Mouse (Mus musculus) liver, embryonic 13.5 days (tissue): Measurements from ENCODE around the gene Dock6. TPM values are rescaled to one million over a fixed set of nuclear protein-coding genes. Genes with fewer than 3 reads are reported as not detected.
"Not testable (repeated sequence)": the region's sequence is repeated elsewhere in the genome, so short reads cannot be mapped to it uniquely, and the experiment has no call there.

Experiments used
- ATAC-seq: fragments of 200-750 bp; cut with Nextera tagmentation; 2 replicates; pipeline ENCODE4 v1.8.0; 2017; ENCODE audit warnings: low read depth, mild to moderate bottlenecking, moderate number of reproducible peaks, moderate library complexity
- DNase-seq: peaks from one replicate; pipeline ENCODE4 v3.0.0; 2022
- H3K27ac ChIP-seq: fragments of 300-500 bp; sonication (generic); 2 replicates; pipeline ENCODE4 v1.5.1; 2015; ENCODE audit warnings: moderate library complexity, mild to moderate bottlenecking, inconsistent platforms
- H3K27me3 ChIP-seq: fragments of 300-500 bp; sonication (generic); 2 replicates; pipeline ENCODE4 v1.6.1; 2015; ENCODE audit warnings: mild to moderate bottlenecking, inconsistent platforms
- H3K36me3 ChIP-seq: fragments of 300-500 bp; sonication (generic); 2 replicates; pipeline ENCODE4 v1.6.1; 2015; ENCODE audit warnings: mild to moderate bottlenecking, inconsistent platforms
- H3K4me1 ChIP-seq: fragments of 300-500 bp; sonication (generic); replicated peaks from 2 replicates; pipeline ENCODE4 v1.6.1; 2015; ENCODE audit warnings: inconsistent platforms
- H3K4me2 ChIP-seq: fragments of 300-500 bp; sonication (generic); 2 replicates; pipeline ENCODE4 v1.6.1; 2015; ENCODE audit warnings: inconsistent platforms, mild to moderate bottlenecking, moderate library complexity
- H3K4me3 ChIP-seq: fragments of 300-500 bp; sonication (generic); replicated peaks from 2 replicates; pipeline ENCODE4 v1.5.1; 2015; ENCODE audit warnings: mild to moderate bottlenecking, inconsistent platforms
- H3K9ac ChIP-seq: fragments of 300-500 bp; sonication (generic); 2 replicates; pipeline ENCODE4 v1.6.1; 2015; ENCODE audit warnings: mild to moderate bottlenecking, inconsistent platforms
- H3K9me3 ChIP-seq: fragments of 300-500 bp; sonication (generic); replicated peaks from 2 replicates; pipeline ENCODE4 v1.6.1; 2016; ENCODE audit warnings: inconsistent platforms
- WGBS: fragments of 180-500 bp; shearing (Covaris S2); methylation state at CpG from one replicate; pipeline ENCODE4 v1.1.7; 2015; ENCODE audit not compliant: insufficient replicate concordance; 5-methylcytosine and 5-hydroxymethylcytosine counted together
- polyA plus RNA-seq: library from polyadenylated mRNA; unstranded; fragments of >200 nt; fragmentation: Nextera tagmentation; extraction: Ambion mirVana; gene quantifications from 2 replicates; pipeline ENCODE4 v1.2.1, GENCODE M21; 2015

Dock6 gene
- polyA plus RNA-seq, 1 experiment from 2014 or later, result 4.1 TPM

DNA sequence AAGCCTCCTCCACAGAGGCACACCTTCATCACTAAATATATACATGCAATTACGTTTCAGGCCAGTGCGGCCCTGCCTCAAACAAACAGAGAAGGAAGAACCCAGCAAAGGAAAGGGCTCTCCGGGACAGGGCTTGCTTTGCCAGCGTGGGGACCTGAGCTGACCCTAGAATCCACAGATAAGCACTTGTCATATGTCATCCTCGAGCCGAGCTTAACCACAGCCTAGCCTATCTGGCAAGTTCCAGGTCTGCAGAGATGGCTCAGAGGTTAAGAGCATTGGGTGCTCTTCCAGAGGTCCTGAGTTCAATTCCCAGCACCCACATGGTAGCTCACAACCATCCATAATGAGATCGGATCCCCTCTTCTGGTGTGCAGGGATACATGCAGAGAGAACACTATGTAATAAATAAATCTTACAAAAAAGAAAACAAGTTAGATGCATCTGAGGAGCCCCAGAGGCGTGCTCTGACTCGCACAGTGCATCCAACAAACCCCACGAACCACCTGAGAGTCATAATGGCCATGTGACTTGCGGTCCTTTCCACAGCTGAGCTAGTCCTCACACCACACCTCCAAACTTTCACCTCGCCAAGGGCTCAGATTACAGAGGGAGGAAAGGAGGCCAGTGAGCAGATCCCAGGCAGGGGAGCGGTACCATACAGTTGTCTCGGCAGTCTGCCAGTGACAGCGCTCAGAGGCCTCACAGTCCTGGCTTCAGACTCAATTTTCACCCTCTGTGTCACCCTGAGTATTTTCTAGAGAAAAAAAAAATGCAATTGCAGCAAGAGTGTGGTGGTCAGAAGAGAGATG lies 70.6 kb downstream of the Dock6 start:
- Histone ChIP-seq H3K36me3 (peaks cover 49% of the 10 kb centered on the region), H3K27me3 (no peaks in the 10 kb centered on the region), H3K9me3 (no peaks in the 10 kb centered on the region), H3K4me2 (no peak overlapping the region), H3K9ac (no peak overlapping the region), H3K27ac (no peak overlapping the region), H3K4me3 (no peak overlapping the region), H3K4me1 (peaks cover 5% of the 10 kb centered on the region)
- ATAC-seq (no peak), DNase-seq (no peak)
- 55% methylated on average over 15 of the region's 15 CpGs for WGBS

DNA sequence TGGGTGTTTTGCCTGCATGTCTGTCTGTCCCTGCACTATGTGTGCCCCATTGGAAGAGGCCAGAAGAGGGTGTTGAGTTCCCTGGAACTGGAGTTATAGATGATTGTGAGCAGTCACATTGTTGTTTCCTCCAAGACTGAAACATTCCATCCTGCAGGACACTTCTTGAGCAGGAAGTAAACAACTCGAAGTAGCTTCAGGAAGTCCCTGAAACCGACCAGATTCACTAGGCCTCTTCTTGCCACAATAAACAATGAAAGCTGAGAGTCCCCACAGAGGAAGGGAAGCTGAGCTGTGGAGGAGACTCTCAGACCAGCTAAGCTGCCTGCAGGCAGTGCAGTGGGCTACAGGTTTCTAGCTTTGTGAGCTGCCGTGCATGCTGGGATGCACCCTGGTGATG lies 74.7 kb downstream of the Dock6 start:
- Histone ChIP-seq H3K4me3 (no peak overlapping the region), H3K4me1 (no peaks in the 10 kb centered on the region), H3K36me3 (peaks cover 66% of the 10 kb centered on the region), H3K27me3 (no peaks in the 10 kb centered on the region), H3K27ac (no peak overlapping the region), H3K9me3 (no peaks in the 10 kb centered on the region), H3K9ac (no peak overlapping the region), H3K4me2 (no peak overlapping the region)
- ATAC-seq, result no peak
- DNase-seq, result no peak
- WGBS, result 63% methylated on average over 3 of the region's 3 CpGs

DNA sequence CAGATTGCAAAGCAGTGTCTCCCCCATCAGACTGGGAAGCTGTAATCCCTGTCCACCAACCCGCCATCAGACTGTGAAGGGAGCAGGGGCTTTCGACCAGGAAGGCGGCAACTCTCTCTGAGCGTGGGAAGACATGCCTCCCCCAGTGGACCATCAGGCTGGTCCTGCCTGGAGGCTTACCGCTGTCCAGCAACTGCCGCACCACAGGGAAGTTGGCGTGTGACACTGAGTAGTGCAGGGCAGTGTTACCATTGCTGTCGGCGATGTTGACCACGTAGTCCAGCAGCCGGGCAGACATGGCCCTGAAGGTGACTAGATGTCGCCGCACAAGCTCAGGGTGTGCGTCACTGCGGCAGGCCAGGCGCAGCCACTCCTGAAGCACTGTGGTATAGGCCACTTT lies 78.1 kb downstream of the Dock6 start:
- Histone ChIP-seq H3K27ac (no peak overlapping the region), H3K27me3 (no peaks in the 10 kb centered on the region), H3K9me3 (no peaks in the 10 kb centered on the region), H3K4me1 (no peaks in the 10 kb centered on the region), H3K4me3 (no peak overlapping the region), H3K9ac (no peak overlapping the region), H3K36me3 (peaks cover 61% of the 10 kb centered on the region), H3K4me2 (no peak overlapping the region)
- DNase-seq (no peak), ATAC-seq (no peak)
- WGBS, result 83% methylated on average over 16 of the region's 16 CpGs

DNA sequence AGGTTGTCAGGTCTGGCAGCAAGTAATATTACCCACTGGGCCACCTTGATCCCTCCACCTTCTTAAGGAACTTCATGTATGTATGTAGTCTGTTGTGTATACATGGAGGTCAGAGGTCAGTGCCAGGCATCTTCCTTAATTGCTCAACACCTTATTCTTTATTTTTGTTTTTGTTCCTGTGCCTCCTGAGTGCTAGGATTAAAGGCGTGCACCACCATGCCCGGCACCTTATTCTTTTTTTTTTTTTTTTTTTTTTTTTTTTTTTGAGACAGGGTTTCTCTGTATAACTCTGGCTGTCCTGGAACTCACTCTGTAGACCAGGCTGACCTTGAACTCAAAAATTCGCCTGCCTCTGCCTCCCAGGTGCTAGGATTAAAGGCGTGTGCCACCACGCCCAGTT lies 79.0 kb downstream of the Dock6 start:
- not testable (repeated sequence) for H3K4me2 ChIP-seq, H3K9ac ChIP-seq, H3K27me3 ChIP-seq, H3K4me1 ChIP-seq, ATAC-seq, H3K27ac ChIP-seq, H3K9me3 ChIP-seq, H3K4me3 ChIP-seq, DNase-seq
- WGBS, result 64% methylated on average over 5 of the region's 5 CpGs
- peaks cover 51% of the 10 kb centered on the region for H3K36me3 ChIP-seq

DNA sequence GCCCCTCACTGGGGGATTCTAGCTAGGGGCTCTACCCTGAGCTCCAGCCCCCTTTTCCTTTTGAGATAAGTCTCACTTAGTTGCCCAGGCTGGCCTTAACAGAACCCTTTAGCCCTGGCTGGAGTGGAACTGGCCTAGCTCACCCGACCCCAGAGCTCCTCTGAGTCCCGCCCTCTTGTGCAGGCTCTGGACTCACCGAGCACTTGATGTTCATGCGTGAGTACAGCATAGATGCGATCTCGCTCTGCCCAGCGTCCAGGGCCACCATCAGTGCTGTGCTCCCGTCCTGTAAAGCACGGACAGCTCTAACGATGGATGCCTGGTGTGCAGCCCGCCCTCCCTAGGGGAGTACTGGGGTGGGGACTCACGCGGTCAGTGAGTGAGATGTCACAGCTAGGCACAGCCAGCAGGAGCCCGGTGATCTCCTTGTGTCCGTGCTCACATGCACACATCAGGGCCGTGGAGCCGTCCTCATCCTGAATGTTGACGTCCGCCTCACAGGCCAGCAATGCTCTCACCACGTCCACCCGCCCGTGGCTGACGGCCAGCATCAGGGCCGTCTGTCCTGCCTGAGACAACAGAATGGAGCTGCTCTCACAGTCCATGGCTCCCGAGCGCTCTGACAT lies 82.8 kb downstream of the Dock6 start:
- H3K36me3 ChIP-seq, result peaks cover 31% of the 10 kb centered on the region
- no peak overlapping the region for H3K9ac ChIP-seq
- H3K27me3 ChIP-seq, result no peaks in the 10 kb centered on the region
- H3K4me2 ChIP-seq, result no peak overlapping the region
- peak overlapping the region; percentile 4 for H3K27ac ChIP-seq
- DNase-seq (no peak), ATAC-seq (no peak; the same call in 1 of the 2 replicates)
- no peaks in the 10 kb centered on the region for H3K9me3 ChIP-seq
- no peak overlapping the region for H3K4me3 ChIP-seq
- 77% methylated on average over 26 of the region's 26 CpGs for WGBS
- no peaks in the 10 kb centered on the region for H3K4me1 ChIP-seq

DNA sequence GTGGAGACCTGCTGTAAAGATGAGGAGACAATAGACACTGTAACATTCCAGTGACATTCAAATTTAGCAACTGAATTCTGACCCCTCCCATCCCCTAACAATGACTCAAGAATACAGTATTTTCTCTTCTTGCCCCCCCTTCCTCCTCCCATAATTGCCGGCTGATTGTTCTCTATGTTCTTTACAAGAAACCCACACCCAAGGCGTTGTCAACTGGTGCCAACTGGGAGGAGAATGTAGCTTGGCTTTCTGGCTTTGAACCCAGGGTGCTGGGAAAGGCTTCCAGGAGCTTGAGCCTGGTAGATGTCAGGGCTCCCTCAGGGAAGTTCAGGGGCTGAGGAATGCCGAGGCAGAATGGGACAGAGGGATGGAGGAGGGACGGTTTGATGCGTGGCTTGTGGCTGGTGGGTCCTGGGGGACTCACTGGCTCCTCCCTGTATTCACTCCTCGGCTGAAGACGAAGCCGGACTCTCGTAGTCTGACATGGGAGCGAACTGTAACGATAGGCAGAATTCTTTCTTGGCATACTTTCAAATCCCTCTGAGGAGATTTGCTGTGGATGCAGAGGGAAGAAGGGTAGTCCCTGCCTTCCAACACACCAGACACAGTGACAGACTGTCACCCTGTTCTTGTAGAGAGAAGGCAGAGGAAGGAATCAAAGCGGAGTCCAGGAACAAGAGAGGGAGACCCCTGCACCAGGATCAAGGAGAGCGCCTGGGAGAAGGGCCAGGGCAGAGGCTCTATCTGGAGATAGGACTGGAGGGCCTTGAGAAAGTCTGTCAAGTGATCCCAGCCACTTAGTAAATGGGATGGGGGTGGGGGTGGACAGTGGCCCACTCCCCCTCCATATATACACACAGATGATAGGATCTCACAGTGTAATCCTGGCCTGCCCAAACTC lies 83.7 kb downstream of the Dock6 start:
- Histone ChIP-seq H3K27me3 (no peaks in the 10 kb centered on the region), H3K9ac (no peak overlapping the region), H3K4me2 (no peak overlapping the region), H3K27ac (no peak overlapping the region; the same call in 1 of the 2 replicates), H3K4me3 (no peak overlapping the region), H3K4me1 (no peaks in the 10 kb centered on the region), H3K9me3 (no peaks in the 10 kb centered on the region), H3K36me3 (peaks cover 23% of the 10 kb centered on the region)
- DNase-seq, result no peak
- ATAC-seq, result no peak
- WGBS, result 74% methylated on average over 13 of the region's 13 CpGs

DNA sequence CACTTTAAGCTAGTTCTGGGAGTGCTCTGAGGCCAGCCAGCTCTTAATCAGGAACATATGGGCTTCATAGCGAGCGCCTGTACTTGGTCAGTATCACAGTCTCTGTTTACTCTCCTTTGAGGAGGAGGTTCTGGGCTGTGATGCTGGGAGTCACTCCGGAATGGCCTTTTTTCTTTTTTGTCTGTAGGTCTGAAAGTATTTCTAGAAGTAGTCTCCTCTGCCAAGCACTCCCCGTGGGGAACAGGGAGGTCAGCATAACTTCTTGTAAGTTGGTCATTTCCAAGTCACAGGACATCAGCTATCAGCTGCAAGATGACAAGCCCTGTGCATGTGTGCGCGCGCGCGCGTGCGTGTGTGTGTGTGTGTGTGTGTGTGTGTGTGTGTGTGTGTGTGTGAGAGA lies 84.5 kb downstream of the Dock6 start:
- ATAC-seq (no peak), DNase-seq (no peak)
- Histone ChIP-seq H3K27ac (no peak overlapping the region), H3K27me3 (no peaks in the 10 kb centered on the region), H3K36me3 (peaks cover 19% of the 10 kb centered on the region), H3K4me3 (no peak overlapping the region), H3K4me2 (no peak overlapping the region), H3K4me1 (no peaks in the 10 kb centered on the region), H3K9me3 (no peaks in the 10 kb centered on the region), H3K9ac (no peak overlapping the region)
- 83% methylated on average over 11 of the region's 11 CpGs for WGBS

DNA sequence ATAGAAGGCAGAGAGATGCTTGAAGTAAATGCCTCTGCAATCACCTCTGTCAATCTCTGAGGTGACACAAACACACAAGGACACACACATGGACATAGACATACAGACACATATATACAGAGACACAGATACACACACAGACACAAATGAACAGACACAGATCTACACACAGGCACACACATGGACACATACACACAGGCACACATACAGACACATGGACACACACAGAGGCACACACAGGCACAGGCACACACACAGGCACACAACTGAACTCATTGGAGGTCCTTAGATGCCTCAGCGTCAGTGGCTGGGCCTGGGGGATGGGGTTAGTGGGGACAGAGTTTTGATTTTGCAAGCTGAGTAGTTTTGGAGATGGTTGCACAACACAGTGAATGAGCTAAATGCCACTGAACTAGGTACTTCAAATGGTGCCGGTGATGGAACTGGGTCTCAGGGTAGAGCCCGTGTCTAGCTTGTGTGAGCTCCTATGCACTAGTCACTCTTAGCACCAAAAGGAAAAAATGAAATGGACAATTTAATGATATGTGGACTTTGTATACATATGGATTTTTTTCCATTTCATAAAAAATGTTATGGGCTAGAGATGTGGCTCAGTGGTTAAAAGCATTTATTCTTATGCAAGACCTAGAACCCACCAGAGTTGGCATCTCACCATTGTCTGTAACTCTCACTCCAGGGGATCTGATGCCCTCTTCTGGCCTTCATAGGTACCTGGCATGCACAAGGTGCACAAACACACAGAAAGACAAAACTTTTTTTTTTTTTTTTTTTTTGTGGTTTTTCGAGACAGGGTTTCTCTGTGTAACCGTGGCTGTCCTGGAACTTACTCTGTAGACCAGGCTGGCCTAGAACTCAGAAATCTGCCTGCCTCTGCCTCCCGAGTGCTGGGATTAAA lies 88.1 kb downstream of the Dock6 start:
- Histone ChIP-seq H3K36me3 (peaks cover 4% of the 10 kb centered on the region; the same call in 1 of the 2 replicates), H3K27ac (no peak overlapping the region), H3K27me3 (no peaks in the 10 kb centered on the region), H3K4me1 (peaks cover 22% of the 10 kb centered on the region), H3K4me2 (no peak overlapping the region), H3K9ac (no peak overlapping the region), H3K9me3 (no peaks in the 10 kb centered on the region), H3K4me3 (no peak overlapping the region)
- 76% methylated on average over 6 of the region's 6 CpGs for WGBS
- no peak for DNase-seq
- no peak for ATAC-seq

DNA sequence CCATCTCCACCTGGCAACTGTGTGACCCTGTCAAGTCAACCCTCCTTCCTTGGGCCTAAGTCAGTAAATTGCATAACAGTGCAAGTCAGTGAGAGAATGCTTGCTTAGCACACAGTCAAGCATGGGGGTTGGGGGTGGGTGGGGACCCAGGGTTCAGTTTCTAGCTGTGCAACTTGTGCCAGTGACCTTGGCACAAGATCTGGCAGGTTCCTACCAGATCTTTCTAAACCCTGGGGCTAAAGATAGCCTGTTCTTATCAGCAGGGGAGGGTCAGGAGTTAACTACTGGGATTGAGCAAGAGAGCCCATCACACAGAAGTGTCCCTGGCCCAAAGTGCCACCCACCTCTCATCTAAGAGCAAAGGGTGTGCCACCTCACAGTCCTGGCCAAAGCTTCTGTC lies 90.3 kb downstream of the Dock6 start:
- no peak for ATAC-seq
- no peaks in the 10 kb centered on the region for H3K9me3 ChIP-seq
- no peak overlapping the region for H3K4me2 ChIP-seq
- no peaks in the 10 kb centered on the region for H3K27me3 ChIP-seq
- H3K27ac ChIP-seq, result no peak overlapping the region
- H3K4me3 ChIP-seq, result no peak overlapping the region
- H3K9ac ChIP-seq, result no peak overlapping the region
- H3K36me3 ChIP-seq, result peaks cover 21% of the 10 kb centered on the region
- H3K4me1 ChIP-seq, result peaks cover 45% of the 10 kb centered on the region
- no peak for DNase-seq

DNA sequence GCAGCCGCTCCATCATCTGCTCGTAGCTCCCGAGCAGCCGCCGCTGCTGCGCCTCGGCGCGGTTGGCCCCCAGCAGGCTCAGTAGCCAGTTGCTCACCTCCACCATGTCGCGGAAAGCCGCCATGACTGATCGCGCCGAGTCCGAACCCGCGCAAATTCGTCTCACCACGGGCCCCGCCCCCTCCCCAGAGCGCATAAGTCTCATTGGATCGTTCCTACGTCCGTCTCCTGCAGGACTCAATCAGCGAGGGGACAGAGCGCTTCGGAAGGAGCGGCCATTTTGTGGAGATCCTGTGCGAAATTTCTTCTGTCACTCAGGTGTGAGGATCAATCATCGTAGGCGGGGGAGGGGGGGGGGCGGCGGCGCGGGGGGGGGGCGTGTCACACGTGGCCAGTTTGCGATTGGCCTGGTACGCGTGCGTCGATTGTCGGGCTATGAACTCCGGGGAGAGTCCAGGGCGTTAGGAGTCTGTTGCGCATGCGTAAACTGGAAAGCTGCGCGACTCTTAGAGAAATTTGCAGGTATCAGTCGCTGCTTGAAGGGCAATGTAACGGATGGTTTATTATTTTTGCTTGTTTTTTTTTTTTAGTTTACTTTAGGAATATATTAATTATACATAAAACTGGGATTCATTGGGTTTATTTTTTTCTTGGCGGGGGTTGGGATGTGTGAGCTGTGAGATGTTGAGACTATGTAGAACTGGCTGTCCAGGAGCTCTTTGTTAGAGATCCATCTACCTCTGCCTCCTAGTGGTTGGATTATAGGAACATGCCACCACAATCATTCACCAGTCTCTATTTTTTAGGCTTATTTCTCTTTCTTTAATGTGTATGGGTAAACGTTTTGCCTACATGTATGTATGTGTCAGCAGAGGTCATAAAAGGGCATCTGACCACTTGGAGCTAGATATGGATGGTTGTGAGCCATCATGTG lies 92.0 kb downstream of the Dock6 start, which contains the start of gene Spc24:
TSS of gene Spc24 (minus strand) at position 149 of the 934 bp plus-strand sequence.
- Histone ChIP-seq H3K27ac (peak within 1 kb of the TSS; percentile 83), H3K9me3 (no peaks in the 10 kb centered on the region), H3K4me3 (peak within 1 kb of the TSS; percentile 96), H3K4me2 (peak within 1 kb of the TSS; percentile 83), H3K4me1 (peaks cover 45% of the 10 kb centered on the region), H3K9ac (peak within 1 kb of the TSS; percentile 94), H3K27me3 (no peaks in the 10 kb centered on the region), H3K36me3 (peaks cover 33% of the 10 kb centered on the region)
- ATAC-seq (peak; percentile 94), DNase-seq (peak; percentile 93)
- under 1% methylated on average over 50 of the region's 54 CpGs for WGBS
